Mouse (Mus musculus): ENCODE data around the gene Leo1. TPM values are rescaled to one million over a fixed set of nuclear protein-coding genes. Genes with fewer than 3 reads are reported as not detected.
"Not testable (repeated sequence)": the region's sequence is repeated elsewhere in the genome, so short reads cannot be mapped to it uniquely, and the experiment has no call there.

Gene Leo1
- polyA plus RNA-seq, 1 experiment from 2014 or later: 35.2 TPM

GRCm38 (mm10) chr9:75453994-75454393, 12.7 kb downstream of the Leo1 start:
- H3K4me2 ChIP-seq (replicated peaks): no peak overlapping the region
- H3K36me3 ChIP-seq: peaks cover 56% of the 10 kb centered on the region
- no peaks in the 10 kb centered on the region for H3K9me3 ChIP-seq
- ATAC-seq: no peak
- 83% methylated on average over 2 of the region's 2 CpGs for WGBS
- no peak overlapping the region for H3K4me3 ChIP-seq (replicated peaks)
- no peaks in the 10 kb centered on the region for H3K27me3 ChIP-seq (replicated peaks)
- H3K27ac ChIP-seq: no peak overlapping the region
- no peak overlapping the region for H3K9ac ChIP-seq
- no peaks in the 10 kb centered on the region for H3K4me1 ChIP-seq (replicated peaks)

GRCm38 (mm10) chr9:75455684-75456083, 14.4 kb downstream of the Leo1 start:
- Histone ChIP-seq H3K27ac (no peak overlapping the region), H3K36me3 (peaks cover 57% of the 10 kb centered on the region), H3K27me3 (replicated peaks) (no peaks in the 10 kb centered on the region), H3K4me2 (replicated peaks) (no peak overlapping the region), H3K4me1 (replicated peaks) (no peaks in the 10 kb centered on the region), H3K4me3 (replicated peaks) (no peak overlapping the region), H3K9ac (no peak overlapping the region), H3K9me3 (no peaks in the 10 kb centered on the region)
- no peak for ATAC-seq
- WGBS: 81% methylated on average over 10 of the region's 10 CpGs

- Histone ChIP-seq H3K4me2 (replicated peaks) (no peak overlapping the region), H3K36me3 (peaks cover 53% of the 10 kb centered on the region), H3K27ac (no peak overlapping the region), H3K27me3 (replicated peaks) (no peaks in the 10 kb centered on the region), H3K4me3 (replicated peaks) (no peak overlapping the region), H3K4me1 (replicated peaks) (no peaks in the 10 kb centered on the region), H3K9me3 (no peaks in the 10 kb centered on the region), H3K9ac (no peak overlapping the region)
- no peak for ATAC-seq
- 74% methylated on average over 8 of the region's 8 CpGs for WGBS
Observed at GRCm38 (mm10) chr9:75463050-75463660, 21.8 kb downstream of the Leo1 start.

DNA sequence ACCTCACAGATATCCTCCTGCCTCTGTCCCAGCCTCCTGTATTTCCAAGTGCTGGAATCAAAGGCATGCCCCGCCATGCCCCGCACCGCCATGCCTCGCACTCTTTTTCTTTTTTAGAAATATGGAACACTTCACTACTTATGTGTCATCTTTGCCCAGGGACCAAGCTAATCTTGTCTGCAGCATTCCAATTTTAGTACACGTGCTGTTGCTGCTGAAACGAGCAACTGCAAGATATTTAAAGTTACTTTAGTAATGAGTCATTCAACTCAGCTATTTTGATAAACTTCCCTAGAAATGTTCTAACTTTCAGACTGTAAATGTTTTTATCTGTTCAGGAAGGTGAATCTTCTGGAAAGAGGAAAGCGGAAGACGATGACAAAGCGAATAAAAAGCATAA, 24.5 kb downstream of the Leo1 start:
- Histone ChIP-seq H3K4me1 (replicated peaks) (no peaks in the 10 kb centered on the region), H3K9me3 (no peaks in the 10 kb centered on the region), H3K4me3 (replicated peaks) (no peak overlapping the region), H3K27me3 (replicated peaks) (no peaks in the 10 kb centered on the region), H3K9ac (no peak overlapping the region), H3K4me2 (replicated peaks) (no peak overlapping the region), H3K27ac (no peak overlapping the region), H3K36me3 (peaks cover 37% of the 10 kb centered on the region)
- ATAC-seq: no peak
- WGBS: 93% methylated on average over 9 of the region's 9 CpGs

DNA sequence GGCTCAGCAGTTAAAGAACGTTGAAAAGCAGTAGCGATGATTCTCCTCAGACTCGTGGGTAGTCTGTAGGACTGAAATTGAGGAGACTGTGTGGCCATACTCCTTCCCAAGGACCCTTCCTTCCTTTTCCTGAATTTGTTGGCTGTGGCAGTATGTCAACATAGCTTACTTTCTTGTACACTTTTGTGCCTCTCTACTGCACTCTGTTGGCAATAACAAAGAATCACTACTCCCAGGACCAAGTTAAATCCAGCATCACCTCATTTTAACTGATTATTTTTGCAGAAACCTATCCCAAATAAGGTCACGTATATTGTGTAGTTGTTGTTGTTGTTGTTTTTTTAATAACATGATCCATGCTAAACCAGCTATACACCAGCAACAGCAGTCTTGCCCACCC, 25.3 kb downstream of the Leo1 start:
- H3K4me2 ChIP-seq (replicated peaks): no peak overlapping the region
- no peaks in the 10 kb centered on the region for H3K4me1 ChIP-seq (replicated peaks)
- 95% methylated on average over 4 of the region's 4 CpGs for WGBS
- no peak overlapping the region for H3K4me3 ChIP-seq (replicated peaks)
- no peak overlapping the region for H3K27ac ChIP-seq
- no peaks in the 10 kb centered on the region for H3K27me3 ChIP-seq (replicated peaks)
- H3K9ac ChIP-seq: no peak overlapping the region
- no peak for ATAC-seq
- H3K9me3 ChIP-seq: no peaks in the 10 kb centered on the region
- H3K36me3 ChIP-seq: peaks cover 32% of the 10 kb centered on the region

DNA sequence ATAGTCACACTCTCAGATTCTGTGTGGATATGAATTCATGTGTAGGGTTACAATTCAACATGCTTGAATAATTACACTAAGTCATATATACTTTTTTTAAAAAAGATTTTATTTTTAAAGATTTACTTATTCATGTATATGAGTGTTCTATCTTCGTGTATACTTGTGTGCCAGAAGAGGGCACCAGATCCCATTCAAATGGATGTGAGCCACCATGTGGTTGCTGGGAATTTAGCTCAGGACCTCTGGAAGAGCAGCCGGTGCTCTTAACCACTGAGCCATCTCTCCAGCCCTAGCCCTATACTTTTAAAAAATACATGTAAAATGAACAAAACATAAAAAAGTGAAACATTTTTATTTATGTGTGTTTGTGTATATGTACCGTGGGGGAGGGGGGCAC, 26.3 kb downstream of the Leo1 start:
- Histone ChIP-seq H3K4me1 (replicated peaks) (no peaks in the 10 kb centered on the region), H3K9ac (no peak overlapping the region), H3K4me3 (replicated peaks) (no peak overlapping the region), H3K27ac (no peak overlapping the region), H3K36me3 (peaks cover 24% of the 10 kb centered on the region), H3K27me3 (replicated peaks) (no peaks in the 10 kb centered on the region), H3K9me3 (no peaks in the 10 kb centered on the region), H3K4me2 (replicated peaks) (no peak overlapping the region)
- ATAC-seq: no peak
- WGBS: 99% methylated on average over 3 of the region's 3 CpGs

DNA sequence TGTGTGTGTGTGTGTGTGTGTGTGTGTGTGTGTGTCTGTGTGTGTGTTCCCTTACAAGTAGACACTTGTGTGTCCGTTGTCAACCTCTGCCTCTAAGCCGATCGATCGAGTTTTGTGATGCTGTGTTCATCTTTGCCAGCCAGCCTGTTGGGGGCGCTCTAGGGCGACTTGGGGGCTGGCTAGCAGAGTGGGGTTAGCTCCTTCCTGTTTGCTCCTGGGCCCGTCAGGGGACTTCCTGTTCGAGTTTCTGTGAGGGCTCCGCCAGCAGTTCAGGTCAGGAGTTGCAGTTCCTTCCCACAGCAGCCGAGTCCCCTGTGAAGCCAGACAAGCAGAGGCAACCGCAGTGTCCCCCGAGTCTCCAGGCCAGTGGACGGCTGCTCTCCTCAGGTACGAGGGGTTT, 27.0 kb downstream of the Leo1 start:
- no peak overlapping the region for H3K27ac ChIP-seq
- no peaks in the 10 kb centered on the region for H3K9me3 ChIP-seq
- H3K9ac ChIP-seq: no peak overlapping the region
- no peaks in the 10 kb centered on the region for H3K27me3 ChIP-seq (replicated peaks)
- no peak for ATAC-seq
- no peaks in the 10 kb centered on the region for H3K4me1 ChIP-seq (replicated peaks)
- WGBS: 85% methylated on average over 14 of the region's 14 CpGs
- peaks cover 19% of the 10 kb centered on the region for H3K36me3 ChIP-seq
- no peak overlapping the region for H3K4me3 ChIP-seq (replicated peaks)
- no peak overlapping the region for H3K4me2 ChIP-seq (replicated peaks)

DNA sequence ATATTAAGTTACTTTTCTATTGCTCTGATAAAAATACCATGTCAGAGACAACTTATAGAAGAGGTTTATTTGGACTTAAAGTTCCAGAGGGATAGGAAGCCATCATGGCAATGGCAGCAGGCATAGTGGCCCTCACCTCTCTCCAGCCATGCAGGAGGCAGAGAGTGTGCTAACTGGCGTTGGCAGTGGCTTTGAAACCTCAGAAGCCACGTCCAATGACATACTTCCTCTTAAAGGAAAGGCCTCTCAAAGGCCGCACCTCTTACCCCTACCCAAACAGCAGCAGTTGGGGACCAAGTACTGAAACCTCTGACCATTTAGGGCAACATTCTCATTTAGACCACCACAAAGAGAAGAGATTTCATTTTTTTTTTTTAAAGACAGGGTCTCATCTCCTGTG, 35.9 kb downstream of the Leo1 start:
- no peaks in the 10 kb centered on the region for H3K4me1 ChIP-seq (replicated peaks)
- H3K9ac ChIP-seq: no peak overlapping the region
- no peak overlapping the region for H3K4me3 ChIP-seq (replicated peaks)
- H3K4me2 ChIP-seq (replicated peaks): no peak overlapping the region
- 66% methylated on average over 3 of the region's 3 CpGs for WGBS
- no peak overlapping the region for H3K27ac ChIP-seq
- no peaks in the 10 kb centered on the region for H3K9me3 ChIP-seq
- H3K36me3 ChIP-seq: no peaks in the 10 kb centered on the region
- H3K27me3 ChIP-seq (replicated peaks): no peaks in the 10 kb centered on the region
- ATAC-seq: no peak

GRCm38 (mm10) chr9:75479106-75479725, 37.9 kb downstream of the Leo1 start:
- no peak overlapping the region for H3K9ac ChIP-seq
- no peak for ATAC-seq
- H3K27ac ChIP-seq: no peak overlapping the region
- H3K27me3 ChIP-seq (replicated peaks): no peaks in the 10 kb centered on the region
- no peak overlapping the region for H3K4me3 ChIP-seq (replicated peaks)
- no peak overlapping the region for H3K4me2 ChIP-seq (replicated peaks)
- no peaks in the 10 kb centered on the region for H3K36me3 ChIP-seq
- H3K9me3 ChIP-seq: no peaks in the 10 kb centered on the region
- H3K4me1 ChIP-seq (replicated peaks): no peaks in the 10 kb centered on the region
- 68% methylated on average over 8 of the region's 8 CpGs for WGBS

DNA sequence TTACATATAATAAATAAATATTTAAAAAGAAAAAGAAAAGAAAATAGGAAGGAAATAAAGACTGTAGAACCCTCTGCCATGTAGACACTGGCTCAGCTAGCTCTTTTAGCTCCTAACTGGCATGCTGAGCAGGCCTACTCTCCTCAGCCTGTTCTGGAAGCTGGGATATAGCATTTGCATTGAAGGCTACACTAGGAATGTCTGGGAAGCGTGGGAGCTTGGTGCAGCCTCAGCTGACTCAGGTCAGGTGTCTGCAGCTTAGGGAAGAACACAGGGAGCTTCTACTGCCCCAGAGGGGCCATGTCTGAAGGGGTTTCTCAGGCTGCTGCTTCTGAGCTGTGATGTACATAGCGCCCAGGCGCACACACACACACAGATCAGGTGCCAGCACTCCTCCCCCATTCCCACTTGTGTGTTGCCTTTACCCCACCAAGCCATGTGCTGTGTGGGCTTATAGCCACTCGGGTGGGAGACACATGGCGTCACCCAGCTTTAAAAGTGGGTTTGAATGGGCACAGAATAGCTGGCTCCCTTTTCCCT, 39.3 kb downstream of the Leo1 start:
- H3K4me2 ChIP-seq (replicated peaks): no peak overlapping the region
- H3K4me3 ChIP-seq (replicated peaks): no peak overlapping the region
- H3K36me3 ChIP-seq: no peaks in the 10 kb centered on the region
- H3K27ac ChIP-seq: no peak overlapping the region
- H3K9me3 ChIP-seq: no peaks in the 10 kb centered on the region
- 89% methylated on average over 5 of the region's 5 CpGs for WGBS
- H3K27me3 ChIP-seq (replicated peaks): no peaks in the 10 kb centered on the region
- no peak overlapping the region for H3K9ac ChIP-seq
- no peaks in the 10 kb centered on the region for H3K4me1 ChIP-seq (replicated peaks)
- no peak for ATAC-seq

- 79% methylated on average over 6 of the region's 6 CpGs for WGBS
- Histone ChIP-seq H3K9me3 (no peaks in the 10 kb centered on the region), H3K36me3 (no peaks in the 10 kb centered on the region), H3K9ac (no peak overlapping the region), H3K27ac (no peak overlapping the region), H3K4me2 (replicated peaks) (no peak overlapping the region), H3K4me1 (replicated peaks) (no peaks in the 10 kb centered on the region), H3K27me3 (replicated peaks) (no peaks in the 10 kb centered on the region), H3K4me3 (replicated peaks) (no peak overlapping the region)
- ATAC-seq: no peak
Observed at GRCm38 (mm10) chr9:75485231-75485630, 43.9 kb downstream of the Leo1 start.

DNA sequence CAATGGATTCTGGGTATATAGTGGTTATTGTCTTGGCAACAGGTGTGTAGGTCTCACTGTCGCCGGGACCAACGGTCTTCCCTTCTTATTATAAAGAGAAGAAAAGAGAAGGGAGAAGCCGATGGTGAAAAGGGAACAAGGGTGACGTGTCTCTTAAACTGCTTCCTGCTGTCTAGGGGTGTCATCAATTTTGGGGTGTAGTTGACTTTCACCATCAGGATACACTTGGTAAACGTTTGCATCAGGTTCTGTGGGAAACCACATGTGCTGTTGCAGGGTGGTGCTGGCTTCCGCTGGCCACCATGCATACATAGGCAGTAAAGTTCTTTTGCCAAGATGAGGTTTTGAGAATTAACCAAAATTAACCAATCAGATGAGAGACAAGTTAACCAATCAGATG, 46.9 kb downstream of the Leo1 start:
- not testable (repeated sequence) for H3K4me2 ChIP-seq (replicated peaks); H3K9ac ChIP-seq; H3K4me1 ChIP-seq (replicated peaks); H3K27me3 ChIP-seq (replicated peaks); H3K4me3 ChIP-seq (replicated peaks); H3K36me3 ChIP-seq; H3K27ac ChIP-seq; ATAC-seq; H3K9me3 ChIP-seq
- WGBS: over 99% methylated on average over 7 of the region's 7 CpGs

DNA sequence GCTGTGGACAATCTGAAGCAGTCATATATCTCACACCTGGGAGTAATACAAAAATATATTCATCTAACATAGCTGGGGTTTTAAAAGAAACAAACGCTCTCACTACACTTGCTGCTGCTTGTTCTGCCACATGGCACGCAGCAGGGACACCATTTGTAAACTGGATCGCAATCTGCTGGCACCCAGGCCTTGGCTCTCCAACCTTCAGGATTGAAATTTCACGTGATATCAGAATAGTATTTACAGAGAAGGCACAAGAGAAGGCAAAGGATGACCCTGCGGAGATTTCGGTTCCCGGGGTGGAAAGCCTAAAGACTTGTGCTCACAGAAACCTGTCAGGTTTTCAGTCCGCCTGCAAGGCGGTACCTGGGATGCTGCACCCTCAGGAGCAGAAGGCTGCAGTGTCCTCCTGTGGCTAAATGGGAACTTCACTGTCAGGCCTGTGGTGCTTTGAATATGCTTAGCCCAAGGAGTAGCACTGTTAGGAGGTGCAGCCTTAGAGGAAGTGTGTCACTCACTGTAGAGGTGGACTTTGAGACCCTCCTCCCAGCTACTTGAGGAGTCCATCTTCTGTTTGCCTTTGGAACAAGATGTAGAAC, 53.2 kb downstream of the Leo1 start:
- H3K9me3 ChIP-seq: no peaks in the 10 kb centered on the region
- no peaks in the 10 kb centered on the region for H3K27me3 ChIP-seq (replicated peaks)
- no peak overlapping the region for H3K27ac ChIP-seq
- no peak for ATAC-seq
- peaks cover 14% of the 10 kb centered on the region for H3K36me3 ChIP-seq
- no peak overlapping the region for H3K4me2 ChIP-seq (replicated peaks)
- no peak overlapping the region for H3K4me3 ChIP-seq (replicated peaks)
- no peaks in the 10 kb centered on the region for H3K4me1 ChIP-seq (replicated peaks)
- H3K9ac ChIP-seq: no peak overlapping the region
- 78% methylated on average over 9 of the region's 9 CpGs for WGBS
